Mouse (Mus musculus) urinary bladder, postnatal 14 days (tissue): ENCODE measurements around the gene Clybl.

Source experiments
- DNase-seq: peaks from one replicate; pipeline ENCODE4 v3.0.0; 2021; ENCODE audit warnings: low spot score

The Clybl gene

GRCm38 (mm10) chr14:122249123-122249522 is 67.6 kb downstream of the Clybl start:
- no peak for DNase-seq

- DNase-seq, result no peak
Observed at GRCm38 (mm10) chr14:122251346-122251745, 69.8 kb downstream of the Clybl start.

GRCm38 (mm10) chr14:122255562-122256260 is 74.2 kb downstream of the Clybl start:
- DNase-seq, result no peak

GRCm38 (mm10) chr14:122256261-122256634 is 74.7 kb downstream of the Clybl start:
- DNase-seq, result no peak

GRCm38 (mm10) chr14:122258297-122258696 is 76.8 kb downstream of the Clybl start:
- no peak for DNase-seq

- no peak for DNase-seq
Observed at GRCm38 (mm10) chr14:122261250-122261649, 79.7 kb downstream of the Clybl start.

- DNase-seq, result no peak
Observed at GRCm38 (mm10) chr14:122262851-122263659, 81.6 kb downstream of the Clybl start.

GRCm38 (mm10) chr14:122265214-122265613 is 83.7 kb downstream of the Clybl start:
- DNase-seq, result no peak

- no peak for DNase-seq
Observed at GRCm38 (mm10) chr14:122267590-122267989, 86.1 kb downstream of the Clybl start.

- no peak for DNase-seq
Observed at GRCm38 (mm10) chr14:122271104-122271746, 89.7 kb downstream of the Clybl start.

GRCm38 (mm10) chr14:122277142-122277541 is 95.6 kb downstream of the Clybl start:
- no peak for DNase-seq

- DNase-seq, result no peak
Observed at GRCm38 (mm10) chr14:122279462-122280308, 98.2 kb downstream of the Clybl start.

GRCm38 (mm10) chr14:122280309-122281071 is 99.0 kb downstream of the Clybl start:
- no peak for DNase-seq

GRCm38 (mm10) chr14:122281072-122281634 is 99.6 kb downstream of the Clybl start:
- DNase-seq, result no peak

GRCm38 (mm10) chr14:122283959-122284358 is 102.5 kb downstream of the Clybl start:
- DNase-seq, result no peak

- DNase-seq, result no peak
Observed at GRCm38 (mm10) chr14:122296399-122296798, 114.9 kb downstream of the Clybl start.

GRCm38 (mm10) chr14:122296864-122297263 is 115.4 kb downstream of the Clybl start:
- DNase-seq, result no peak

GRCm38 (mm10) chr14:122297386-122298109 is 116.0 kb downstream of the Clybl start:
- DNase-seq, result no peak

GRCm38 (mm10) chr14:122300261-122300660 is 118.8 kb downstream of the Clybl start:
- no peak for DNase-seq

- no peak for DNase-seq
Observed at GRCm38 (mm10) chr14:122303821-122304220, 122.3 kb downstream of the Clybl start.
